Mouse (Mus musculus) regulatory T cell (primary cell): ENCODE measurements around the gene Znrd1.
"Not testable (repeated sequence)": the region's sequence is repeated elsewhere in the genome, so short reads cannot be mapped to it uniquely, and the experiment has no call there.

ENCODE experiments used
- in situ Hi-C: fragments of 300-600 bp; cut with MboI, MseI; formaldehyde crosslinking; loops from one replicate; pipeline ENCODE4 v1.15.1; 2025; ENCODE audit warnings: high pct_unique_total_duplicates

Znrd1 gene

GRCm38 (mm10) chr17:36957999-36958743, at the start of gene Znrd1, which contains the start of gene Znrd1as:
TSS of gene Znrd1 (minus strand) at chr17:36958559.
TSS of gene Znrd1as (plus strand) at chr17:36958592.
- in situ Hi-C loops, result loop anchor here (25.0 kb wide), 1 partner anchor 971 kb away; the partner anchor contains the start of genes Gnl1 and Prr3

- in situ Hi-C loops, result no loop called here
Measured at GRCm38 (mm10) chr17:37003366-37003765, 45.0 kb upstream of the Znrd1 start.

GRCm38 (mm10) chr17:37002364-37003330, 44.3 kb upstream of the Znrd1 start:
- in situ Hi-C loops, result no loop called here

- in situ Hi-C loops, result no loop called here
Measured at GRCm38 (mm10) chr17:37000863-37001262, 42.5 kb upstream of the Znrd1 start, which contains the start of gene Zfp57. TSS of gene Zfp57 (plus strand) at chr17:37001163.

GRCm38 (mm10) chr17:36998477-36998876, 40.1 kb upstream of the Znrd1 start:
- in situ Hi-C loops, result no loop called here

- in situ Hi-C loops, result no loop called here
Measured at GRCm38 (mm10) chr17:36997033-36997735, 38.8 kb upstream of the Znrd1 start.

- in situ Hi-C loops, result no loop called here
Measured at GRCm38 (mm10) chr17:36995448-36995847, 37.1 kb upstream of the Znrd1 start.

- in situ Hi-C loops, result no loop called here
Measured at GRCm38 (mm10) chr17:36994528-36994927, 36.2 kb upstream of the Znrd1 start.

- in situ Hi-C loops, result no loop called here
Measured at GRCm38 (mm10) chr17:36993770-36994325, 35.5 kb upstream of the Znrd1 start.

GRCm38 (mm10) chr17:36992336-36993104, 34.2 kb upstream of the Znrd1 start:
- in situ Hi-C loops, result no loop called here

- in situ Hi-C loops, result not testable (repeated sequence)
Measured at GRCm38 (mm10) chr17:36990630-36991029, 32.3 kb upstream of the Znrd1 start.

- in situ Hi-C loops, result loop anchor here (5.0 kb wide), 1 partner anchor 67 kb away; no protein-coding TSS in a partner anchor
Measured at GRCm38 (mm10) chr17:36989437-36989836, 31.1 kb upstream of the Znrd1 start, which contains the start of gene H2-M5. TSS of gene H2-M5 (minus strand) at chr17:36989537.

GRCm38 (mm10) chr17:36988475-36988874, 30.1 kb upstream of the Znrd1 start:
- in situ Hi-C loops, result loop anchor here (5.0 kb wide), 1 partner anchor 66 kb away; no protein-coding TSS in a partner anchor

GRCm38 (mm10) chr17:36982253-36983155, 24.1 kb upstream of the Znrd1 start:
- in situ Hi-C loops, result no loop called here

GRCm38 (mm10) chr17:36981845-36982244, 23.5 kb upstream of the Znrd1 start:
- in situ Hi-C loops, result no loop called here

GRCm38 (mm10) chr17:36981221-36981813, 23.0 kb upstream of the Znrd1 start, which contains the start of gene 2410137M14Rik:
TSS of gene 2410137M14Rik (minus strand) at chr17:36981237.
- in situ Hi-C loops, result no loop called here

GRCm38 (mm10) chr17:36973271-36973787, 15.0 kb upstream of the Znrd1 start:
- in situ Hi-C loops, result loop anchor here (25.0 kb wide), 1 partner anchor 986 kb away; the partner anchor contains the start of genes Gnl1 and Prr3

- in situ Hi-C loops, result loop anchor here (25.0 kb wide), 1 partner anchor 985 kb away; the partner anchor contains the start of genes Gnl1 and Prr3
Measured at GRCm38 (mm10) chr17:36972791-36973190, 14.4 kb upstream of the Znrd1 start.
